Mouse (Mus musculus) heart, postnatal 14 days (tissue): ENCODE results near the gene Gcfc2. TPM values are rescaled to one million over a fixed set of nuclear protein-coding genes. Genes with fewer than 3 reads are reported as not detected.

Experiments used
- DNase-seq, 2 experiments: peaks; one replicate each; pipeline ENCODE4 v3.0.0; 2021 to 2022
- intact Hi-C: fragments of 180-260 bp; cut with DNase I; formaldehyde crosslinking; loops from one replicate; pipeline ENCODE4 v1.15.1; 2025
- microRNA-seq, 2 experiments: library from miRNA; unstranded; fragments of <30 nt; microRNA quantifications; one replicate each; pipeline ENCODE4 v1.2.0; 2021 to 2022
- total RNA-seq, 2 experiments: library from RNA; stranded (reverse); gene quantifications; 2 replicates each; pipeline ENCODE4 v1.2.3; 2021

Gcfc2 gene
- total RNA-seq, 2 experiments from 2014 or later: 4.1 to 4.8 TPM

DNA sequence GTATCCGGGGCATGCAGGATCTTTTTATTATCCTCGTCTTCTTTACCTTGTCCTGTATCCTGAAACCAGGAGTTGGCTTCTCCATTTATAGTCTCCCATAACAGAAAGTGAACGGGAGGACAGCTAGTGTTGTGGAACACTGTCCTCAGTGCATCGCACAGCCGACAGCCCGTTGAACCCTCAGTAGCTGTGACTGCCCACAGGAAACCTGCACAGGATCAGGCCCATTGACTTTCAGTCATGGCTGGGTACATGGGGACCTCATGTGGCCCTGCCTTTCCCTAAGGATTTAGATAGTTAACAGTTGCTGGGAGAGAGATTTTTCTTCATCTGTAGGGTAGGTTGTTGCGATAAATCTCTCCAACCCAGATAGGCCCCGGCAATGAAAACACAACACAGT, 49.1 kb downstream of the Gcfc2 start:
- DNase-seq: no peak
- intact Hi-C loops: no loop called here

- intact Hi-C loops: loop anchor here (2.0 kb wide), 2 partner anchors 143 to 727 kb away; no protein-coding TSS in a partner anchor
Measured at GRCm38 (mm10) chr6:81975971-81976621, 52.6 kb downstream of the Gcfc2 start.

DNA sequence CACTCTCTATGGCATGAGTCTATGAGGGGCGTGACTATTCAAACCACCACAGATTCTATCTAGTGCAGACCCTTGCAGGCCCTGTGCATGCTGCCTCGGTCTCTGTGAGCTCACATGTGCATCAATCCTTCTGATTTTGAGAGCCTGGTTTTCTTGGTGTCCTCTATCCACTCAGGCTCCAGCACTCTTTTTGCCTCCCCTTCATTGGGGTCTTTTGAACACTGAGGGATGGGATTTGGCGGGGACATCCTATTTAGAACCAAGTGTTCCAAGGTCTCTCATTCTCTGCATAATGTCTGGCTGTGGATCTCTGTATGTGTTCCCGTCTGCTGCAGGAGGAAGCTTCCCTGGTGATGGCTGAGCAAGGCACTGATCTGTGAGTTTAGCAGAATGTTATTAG, 55.8 kb downstream of the Gcfc2 start:
- DNase-seq: no peak
- intact Hi-C loops: no loop called here

More at GRCm38 (mm10) chr6:81975971-81976621, 52.6 kb downstream of the Gcfc2 start:
- DNase-seq: peak; percentile 73 to 83

GRCm38 (mm10) chr6:81986171-81986570, 62.7 kb downstream of the Gcfc2 start:
- no peak for DNase-seq
- intact Hi-C loops: loop anchor here (2.0 to 10.0 kb wide), 3 partner anchors 55 to 989 kb away; partner anchors contain the start of gene Eva1a

GRCm38 (mm10) chr6:81986599-81986998, 63.1 kb downstream of the Gcfc2 start:
- intact Hi-C loops: loop anchor here (2.0 to 10.0 kb wide), 3 partner anchors 54 to 988 kb away; partner anchors contain the start of gene Eva1a
- no peak for DNase-seq

- intact Hi-C loops: loop anchor here (1.0 to 10.0 kb wide), 4 partner anchors 54 to 988 kb away; partner anchors contain the start of gene Eva1a
- DNase-seq: peak; percentile 86 to 90
Measured at GRCm38 (mm10) chr6:81987010-81987409, 63.5 kb downstream of the Gcfc2 start.

GRCm38 (mm10) chr6:81987580-81987979, 64.1 kb downstream of the Gcfc2 start:
- DNase-seq: no peak
- intact Hi-C loops: loop anchor here (1.0 to 10.0 kb wide), 4 partner anchors 53 to 987 kb away; partner anchors contain the start of gene Eva1a

- intact Hi-C loops: loop anchor here (5.0 to 10.0 kb wide), 2 partner anchors 614 to 986 kb away; no protein-coding TSS in a partner anchor
- DNase-seq: no peak
Measured at GRCm38 (mm10) chr6:81988341-81988740, 64.9 kb downstream of the Gcfc2 start.

DNA sequence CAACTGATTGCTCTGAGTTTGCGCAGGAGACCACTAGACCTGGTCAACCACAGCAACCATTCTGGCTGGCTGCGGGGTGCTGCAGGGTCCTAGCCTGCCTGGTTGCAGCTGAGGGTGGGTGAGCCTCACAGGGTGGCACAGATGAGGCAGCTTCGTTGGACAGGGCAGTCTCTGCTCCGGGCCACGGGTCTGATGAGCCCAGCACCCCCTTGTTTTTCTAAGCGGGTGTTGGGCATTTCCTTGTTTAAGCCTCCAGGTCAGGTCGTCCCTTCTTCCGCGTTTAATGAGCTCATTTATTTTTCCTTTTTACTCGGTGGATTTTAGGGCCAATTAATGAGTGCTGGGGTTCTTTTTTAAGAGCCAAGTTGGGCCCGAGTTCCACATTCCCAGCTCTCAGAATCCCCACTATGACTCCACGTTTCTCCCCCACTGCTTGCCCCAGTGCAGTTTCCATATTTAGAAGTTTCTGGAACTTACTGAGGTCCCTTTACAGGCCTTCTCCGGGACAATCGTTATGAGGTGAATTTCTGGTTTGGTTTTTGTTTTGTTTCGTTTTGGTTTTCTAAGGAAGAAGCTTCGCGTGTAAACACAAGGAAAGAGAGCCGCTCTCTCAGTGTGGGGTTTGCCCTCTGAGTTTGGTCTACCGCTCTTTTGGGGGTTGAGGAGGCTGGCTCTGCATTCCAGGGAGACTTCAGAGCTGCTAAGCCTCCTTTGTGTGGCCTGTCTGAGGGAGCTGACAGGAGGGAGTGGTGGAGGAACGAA, 66.8 kb downstream of the Gcfc2 start:
- DNase-seq: no peak
- intact Hi-C loops: no loop called here

Small RNA genes lying within 50 kb of the gene (microRNA-seq; reads per million reads assigned to microRNA genes)
- 0 reads per million in 2 experiments for gene Mir468
- 0 reads per million in 2 experiments for gene Mir7232

Other genes starting within 250 kb of the Gcfc2 start
- gene Mrpl19, start 42.3 kb downstream of the Gcfc2 start, total RNA-seq: 10 to 100 TPM; 28.8 to 38.1 TPM
- gene Eva1a, start 117.4 kb downstream of the Gcfc2 start, total RNA-seq: 1 to 10 TPM; 3.7 to 5.2 TPM